Mouse (Mus musculus) kidney, embryonic 16.5 days (tissue): ENCODE measurements around the gene Vmn1r52. TPM values are rescaled to one million over a fixed set of nuclear protein-coding genes. Genes with fewer than 3 reads are reported as not detected.
"Not testable (repeated sequence)": the region's sequence is repeated elsewhere in the genome, so short reads cannot be mapped to it uniquely, and the experiment has no call there.

Source experiments
- ATAC-seq: fragments of 200-750 bp; cut with Nextera tagmentation; 2 replicates; pipeline ENCODE4 v1.8.0; 2017; ENCODE audit warnings: moderate TSS enrichment; ENCODE audit not compliant: low FRiP score, low TSS enrichment
- H3K27ac ChIP-seq: fragments of 300-500 bp; sonication (generic); 2 replicates; pipeline ENCODE4 v1.5.1; 2014; ENCODE audit warnings: low read length
- H3K27me3 ChIP-seq: fragments of 300-500 bp; sonication (generic); 2 replicates; pipeline ENCODE4 v1.6.1; 2014; ENCODE audit warnings: low read length, control low read depth, mixed read lengths; ENCODE audit not compliant: insufficient read depth
- H3K36me3 ChIP-seq: fragments of 300-500 bp; sonication (generic); 2 replicates; pipeline ENCODE4 v1.6.1; 2014; ENCODE audit warnings: low read length, control low read depth, mixed read lengths; ENCODE audit not compliant: insufficient read depth
- H3K4me1 ChIP-seq: fragments of 300-500 bp; sonication (generic); 2 replicates; pipeline ENCODE4 v1.6.1; 2014; ENCODE audit warnings: low read length, control low read depth, mixed read lengths; ENCODE audit not compliant: insufficient read depth
- H3K4me2 ChIP-seq: fragments of 300-500 bp; sonication (generic); replicated peaks from 2 replicates; pipeline ENCODE4 v1.6.1; 2014; ENCODE audit warnings: low read depth, low read length
- H3K4me3 ChIP-seq: fragments of 300-500 bp; sonication (generic); 2 replicates; pipeline ENCODE4 v1.5.1; 2014; ENCODE audit warnings: mild to moderate bottlenecking, low read length
- H3K9ac ChIP-seq: fragments of 300-500 bp; sonication (generic); replicated peaks from 2 replicates; pipeline ENCODE4 v1.6.1; 2014; ENCODE audit warnings: low read length
- H3K9me3 ChIP-seq: fragments of 300-500 bp; sonication (generic); 2 replicates; pipeline ENCODE4 v1.6.1; 2016; ENCODE audit warnings: low read length, control low read depth
- WGBS: fragments of 180-500 bp; shearing (Covaris S2); extraction: QIAGEN DNeasy Blood & Tissue Kit; methylation state at CpG from one replicate; pipeline ENCODE4 v1.1.7; 2014; 5-methylcytosine and 5-hydroxymethylcytosine counted together
- polyA plus RNA-seq: library from polyadenylated mRNA; unstranded; fragments of >200 nt; fragmentation: Nextera tagmentation; extraction: Ambion mirVana; gene quantifications from 2 replicates; pipeline ENCODE4 v1.2.1, GENCODE M21; 2015

Vmn1r52 gene
- not detected in 2 replicates for polyA plus RNA-seq

DNA sequence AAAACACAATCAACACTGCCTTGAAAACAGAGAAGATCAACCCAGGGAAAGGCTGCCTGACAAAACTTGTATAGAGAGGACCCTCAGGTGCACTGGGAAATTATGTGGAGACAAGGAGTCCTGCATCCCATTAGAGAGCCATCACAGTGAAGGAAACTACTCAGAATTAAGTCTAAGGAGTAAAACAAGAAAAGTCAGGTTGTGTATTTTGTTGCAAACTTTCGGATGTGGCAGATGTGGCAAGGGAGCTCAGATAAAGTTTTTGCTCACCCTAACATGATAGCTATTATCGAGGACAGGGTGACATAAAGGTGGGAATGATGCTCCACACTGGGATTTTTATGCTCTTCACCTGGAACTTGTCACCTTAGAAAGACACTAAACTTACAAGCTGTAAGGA is at the start of gene Vmn1r52:
Gene Vmn1r52, plus strand, starts transcription at position 301 of the 400 bp plus-strand sequence.
- Histone ChIP-seq H3K36me3 (no peaks in the 10 kb centered on the region), H3K27ac (no peak within 1 kb of the TSS), H3K9ac (no peak within 1 kb of the TSS), H3K27me3 (no peaks in the 10 kb centered on the region), H3K4me2 (no peak within 1 kb of the TSS), H3K9me3 (no peaks in the 10 kb centered on the region), H3K4me3 (no peak within 1 kb of the TSS), H3K4me1 (no peaks in the 10 kb centered on the region)
- WGBS = 78% methylated on average over 2 of the region's 2 CpGs
- ATAC-seq = no peak

DNA sequence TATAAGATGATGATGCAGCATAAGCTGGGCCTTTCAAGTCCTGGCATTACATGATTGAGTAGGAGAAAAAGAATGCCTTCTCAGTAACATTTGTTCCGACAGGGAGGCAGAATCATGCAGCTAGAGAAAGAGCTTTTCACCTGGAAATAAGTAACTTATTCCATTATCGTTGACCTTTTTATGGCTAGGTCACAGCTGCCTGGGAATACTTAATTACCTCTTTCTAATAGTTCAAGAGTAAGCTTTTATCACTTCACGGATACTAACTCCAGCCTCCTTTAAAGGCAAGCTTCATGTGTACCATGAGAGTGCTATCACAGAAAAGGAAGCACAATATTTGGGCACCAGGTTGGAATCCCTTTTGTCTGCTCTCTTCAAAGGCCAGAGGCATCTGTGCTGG is 14.5 kb upstream of the Vmn1r52 start:
- WGBS = 46% methylated on average over 3 of the region's 3 CpGs
- no peaks in the 10 kb centered on the region for H3K36me3 ChIP-seq
- no peaks in the 10 kb centered on the region for H3K4me1 ChIP-seq
- no peak overlapping the region for H3K4me2 ChIP-seq
- no peak overlapping the region for H3K9ac ChIP-seq
- no peaks in the 10 kb centered on the region for H3K27me3 ChIP-seq
- ATAC-seq = peak; percentile 57; the same call in 1 of the 2 replicates
- peak overlapping the region; percentile 55; the same call in 1 of the 2 replicates for H3K27ac ChIP-seq
- H3K9me3 ChIP-seq = no peaks in the 10 kb centered on the region
- H3K4me3 ChIP-seq = no peak overlapping the region

DNA sequence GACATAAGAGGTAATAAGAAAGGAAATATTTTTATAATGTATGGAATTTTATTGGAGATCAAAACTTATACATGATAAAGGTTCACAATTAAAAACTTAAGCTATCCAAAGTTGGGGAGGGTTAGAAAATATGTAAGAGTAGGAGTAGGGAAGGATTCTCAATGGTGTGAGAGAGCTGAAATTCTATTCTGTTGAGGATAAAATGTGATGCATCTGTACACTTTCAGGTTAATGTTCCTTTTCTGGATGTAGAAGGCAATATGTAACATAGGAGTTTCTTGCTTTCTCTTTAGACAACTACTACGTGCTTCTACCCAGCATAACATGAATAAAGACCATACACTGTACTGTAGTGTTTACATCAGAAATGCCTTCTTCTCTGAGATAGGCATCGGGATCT is 27.9 kb downstream of the Vmn1r52 start, which contains the start of gene V1ra8:
Gene V1ra8, plus strand, starts transcription at position 301 of the 400 bp plus-strand sequence.
- not testable (repeated sequence) for H3K4me1 ChIP-seq, H3K27ac ChIP-seq, H3K4me2 ChIP-seq, H3K36me3 ChIP-seq, H3K4me3 ChIP-seq, ATAC-seq, H3K9me3 ChIP-seq, H3K27me3 ChIP-seq, H3K9ac ChIP-seq
- WGBS = 90% methylated on average over 2 of the region's 2 CpGs

DNA sequence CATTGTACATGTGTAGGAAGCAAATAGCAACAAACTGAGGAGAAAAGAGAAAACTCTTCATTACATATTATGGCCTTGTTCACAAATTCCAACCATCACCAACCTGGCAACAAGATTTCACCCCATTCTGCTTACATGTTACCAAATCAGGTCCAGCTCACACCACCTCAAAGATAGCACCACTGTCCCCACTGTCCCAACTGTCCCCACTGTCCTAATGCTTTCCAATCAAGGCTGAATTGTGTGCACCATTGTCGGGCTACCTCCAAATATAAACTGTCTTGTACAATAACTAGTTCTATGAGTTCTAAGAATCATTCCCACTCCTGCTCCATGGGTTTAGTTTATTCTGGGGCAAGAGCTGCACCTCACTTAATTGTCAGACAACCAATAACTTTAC is 49.7 kb downstream of the Vmn1r52 start, which contains the start of gene Vmn1r53:
Gene Vmn1r53, minus strand, starts transcription at position 101 of the 400 bp plus-strand sequence.
- ATAC-seq = no peak
- WGBS = 91% methylated on average over 1 of the region's 1 CpGs
- H3K27me3 ChIP-seq = no peaks in the 10 kb centered on the region
- no peak within 1 kb of the TSS for H3K27ac ChIP-seq
- H3K36me3 ChIP-seq = no peaks in the 10 kb centered on the region
- H3K4me1 ChIP-seq = no peaks in the 10 kb centered on the region
- 0 out of 2 replicates have a peak, but pooled peaks cover 4% of the 10 kb centered on the region for H3K9me3 ChIP-seq
- no peak within 1 kb of the TSS for H3K9ac ChIP-seq
- no peak within 1 kb of the TSS for H3K4me3 ChIP-seq
- H3K4me2 ChIP-seq = no peak within 1 kb of the TSS

Other genes starting within 250 kb of the Vmn1r52 start
- gene Vmn1r45, start 234.2 kb upstream of the Vmn1r52 start, polyA plus RNA-seq = not detected in 2 replicates
- gene Vmn1r46, start 205.5 kb upstream of the Vmn1r52 start, polyA plus RNA-seq = not detected in 2 replicates
- not detected in 2 replicates for gene Vmn1r47, start 158.7 kb upstream of the Vmn1r52 start, polyA plus RNA-seq
- not detected in 2 replicates for gene Vmn1r48, start 138.0 kb upstream of the Vmn1r52 start, polyA plus RNA-seq
- not detected in 2 replicates for gene Vmn1r49, start 96.3 kb upstream of the Vmn1r52 start, polyA plus RNA-seq
- gene Vmn1r50, start 73.4 kb upstream of the Vmn1r52 start, polyA plus RNA-seq = not detected in 2 replicates
- gene Vmn1r51, start 52.2 kb upstream of the Vmn1r52 start, polyA plus RNA-seq = not detected in 2 replicates
- not detected in 2 replicates for gene V1ra8, start 28.0 kb downstream of the Vmn1r52 start, polyA plus RNA-seq
- gene Vmn1r53, start 49.6 kb downstream of the Vmn1r52 start, polyA plus RNA-seq = not detected in 2 replicates
- not detected in 2 replicates for gene Vmn1r54, start 71.5 kb downstream of the Vmn1r52 start, polyA plus RNA-seq
- not detected in 2 replicates for gene BC048671, start 126.4 kb downstream of the Vmn1r52 start, polyA plus RNA-seq
- 5.8 and 6.7 TPM in 2 replicates for gene Chst13, start 150.4 kb downstream of the Vmn1r52 start, polyA plus RNA-seq
- gene Uroc1, start 158.5 kb downstream of the Vmn1r52 start, polyA plus RNA-seq = 0.15 and 0.19 TPM in 2 replicates
- gene Zxdc, start 194.7 kb downstream of the Vmn1r52 start, polyA plus RNA-seq = 6.4 and 7.5 TPM in 2 replicates